Mouse (Mus musculus): Measurements from ENCODE around the gene Itm2b. TPM values are rescaled to one million over a fixed set of nuclear protein-coding genes. Genes with fewer than 3 reads are reported as not detected.

Itm2b gene
- total RNA-seq, 1 experiment from 2014 or later = 849 TPM

- DNase-seq = no peak
Measured at GRCm38 (mm10) chr14:73323965-73324364, 61.1 kb downstream of the Itm2b start.

- DNase-seq = no peak
Measured at GRCm38 (mm10) chr14:73322142-73322541, 62.9 kb downstream of the Itm2b start.

GRCm38 (mm10) chr14:73316933-73317332, 68.2 kb downstream of the Itm2b start:
- DNase-seq = no peak

GRCm38 (mm10) chr14:73313864-73314263, 71.2 kb downstream of the Itm2b start:
- no peak for DNase-seq

GRCm38 (mm10) chr14:73313396-73313795, 71.7 kb downstream of the Itm2b start:
- DNase-seq = no peak

GRCm38 (mm10) chr14:73312909-73313308, 72.2 kb downstream of the Itm2b start:
- DNase-seq = no peak

Other genes starting within 250 kb of the Itm2b start
- gene Lpar6, start 147.4 kb downstream of the Itm2b start, total RNA-seq (2021) = 7.8 and 9.6 TPM in 2 replicates
- gene Rb1, start 59.5 kb downstream of the Itm2b start, total RNA-seq (2021) = 25.8 and 27.1 TPM in 2 replicates
- gene Med4, start 124.7 kb upstream of the Itm2b start, total RNA-seq (2021) = 25.9 and 30.6 TPM in 2 replicates
- 999 and 1,057 TPM in 2 replicates for gene Sucla2, start 140.0 kb upstream of the Itm2b start, total RNA-seq (2021)
- 8.9 and 9.6 TPM in 2 replicates for gene Nudt15, start 163.0 kb upstream of the Itm2b start, total RNA-seq (2021)